Mouse (Mus musculus): ENCODE measurements at regions not wholly inside any gene's neighbourhood (a gene's known extent, or its start where the extent isn't known, plus 50 kb on each side); places are given as distances from the start of the nearest gene placed in this dataset.

GRCm38 (mm10) chr10:126764740-126765139 lies 136.4 kb downstream of the Atp23 start:
- Histone ChIP-seq H3K36me3 (replicated peaks; ENCODE audit: control insufficient read depth, insufficient read depth, low read length) (no peaks in the 10 kb centered on the region), H3K27ac (ENCODE audit: low read depth) (no peak overlapping the region), H3K4me1 (ENCODE audit: control insufficient read depth, insufficient read depth) (no peaks in the 10 kb centered on the region), H3K4me2 (ENCODE audit: low read depth, low read length) (no peak overlapping the region), H3K4me3 (ENCODE audit: low read depth, low read length) (no peak overlapping the region), H3K9ac (replicated peaks; ENCODE audit: low read depth, low read length) (no peak overlapping the region), H3K27me3 (ENCODE audit: control insufficient read depth, insufficient read depth, low read length) (no peaks in the 10 kb centered on the region), H3K9me3 (replicated peaks; ENCODE audit: control insufficient read depth, low read length) (no peaks in the 10 kb centered on the region)
- DNase-seq (ENCODE audit: low spot score) (no peak), ATAC-seq (ENCODE audit: insufficient read depth, low read depth) (no peak)
- WGBS = 66% methylated on average over 8 of the region's 8 CpGs
- TF ChIP-seq CTCF (IDR thresholded peaks at IDR 0.05; ENCODE audit: low read depth) (no peak), EP300 (IDR thresholded peaks at IDR 0.05; ENCODE audit: low read depth) (no peak)

DNA sequence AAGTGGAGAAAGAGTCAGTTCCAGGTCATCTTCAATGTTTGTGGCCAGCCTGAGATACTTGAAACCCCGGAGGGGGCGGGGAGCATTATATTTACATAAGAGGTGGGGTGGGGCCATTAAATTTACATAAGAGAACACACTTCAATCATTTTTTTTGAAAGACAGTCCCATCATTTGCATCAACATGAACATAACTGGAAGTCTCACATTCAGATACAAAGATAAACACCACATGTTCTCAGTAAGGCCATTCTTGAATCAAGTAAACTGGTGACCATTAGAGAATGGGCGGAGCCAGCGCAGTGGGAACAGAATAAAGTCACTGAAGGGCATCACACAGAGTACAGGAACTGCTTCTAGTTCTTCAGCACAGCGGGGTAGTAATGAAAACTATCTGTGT lies 137.2 kb downstream of the Atp23 start:
- Histone ChIP-seq H3K9ac (replicated peaks; ENCODE audit: low read depth, low read length) (no peak overlapping the region), H3K4me1 (ENCODE audit: control insufficient read depth, insufficient read depth) (no peaks in the 10 kb centered on the region), H3K27ac (ENCODE audit: low read depth) (no peak overlapping the region), H3K9me3 (replicated peaks; ENCODE audit: control insufficient read depth, low read length) (no peaks in the 10 kb centered on the region), H3K4me3 (ENCODE audit: low read depth, low read length) (no peak overlapping the region), H3K36me3 (replicated peaks; ENCODE audit: control insufficient read depth, insufficient read depth, low read length) (no peaks in the 10 kb centered on the region), H3K4me2 (ENCODE audit: low read depth, low read length) (no peak overlapping the region), H3K27me3 (ENCODE audit: control insufficient read depth, insufficient read depth, low read length) (no peaks in the 10 kb centered on the region)
- 56% methylated on average over 5 of the region's 5 CpGs for WGBS
- no peak for TF ChIP-seq EP300 (IDR thresholded peaks at IDR 0.05; ENCODE audit: low read depth)
- TF ChIP-seq CTCF (IDR thresholded peaks at IDR 0.05; ENCODE audit: low read depth) = no peak
- DNase-seq (ENCODE audit: low spot score) (no peak), ATAC-seq (ENCODE audit: insufficient read depth, low read depth) (no peak)

DNA sequence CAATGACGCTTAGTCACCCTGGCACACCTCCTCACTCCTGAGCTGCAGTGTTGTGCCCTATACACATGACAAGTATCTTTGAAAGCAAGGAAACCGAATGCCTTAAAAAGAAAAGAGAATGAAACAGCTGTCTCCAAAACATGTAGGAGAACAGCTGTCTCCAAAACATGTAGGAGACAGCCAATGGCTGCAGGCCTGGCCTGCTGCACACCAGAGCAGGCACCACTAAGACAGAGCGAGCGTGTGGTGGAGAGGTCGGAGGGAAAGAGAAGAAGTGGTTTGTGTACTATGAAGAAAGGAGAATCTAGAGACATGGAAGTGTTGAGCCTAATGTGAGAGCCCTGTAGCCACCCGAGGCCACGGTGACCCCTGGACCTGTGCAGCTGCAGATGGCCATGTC lies 142.5 kb downstream of the Atp23 start:
- Histone ChIP-seq H3K9ac (replicated peaks; ENCODE audit: low read depth, low read length) (no peak overlapping the region), H3K4me1 (ENCODE audit: control insufficient read depth, insufficient read depth) (no peaks in the 10 kb centered on the region), H3K27ac (ENCODE audit: low read depth) (no peak overlapping the region), H3K4me2 (ENCODE audit: low read depth, low read length) (no peak overlapping the region), H3K27me3 (ENCODE audit: control insufficient read depth, insufficient read depth, low read length) (no peaks in the 10 kb centered on the region), H3K9me3 (replicated peaks; ENCODE audit: control insufficient read depth, low read length) (no peaks in the 10 kb centered on the region), H3K4me3 (ENCODE audit: low read depth, low read length) (no peak overlapping the region), H3K36me3 (replicated peaks; ENCODE audit: control insufficient read depth, insufficient read depth, low read length) (no peaks in the 10 kb centered on the region)
- 77% methylated on average over 7 of the region's 7 CpGs for WGBS
- DNase-seq (ENCODE audit: low spot score) = no peak
- TF ChIP-seq CTCF (IDR thresholded peaks at IDR 0.05; ENCODE audit: low read depth) (no peak), EP300 (IDR thresholded peaks at IDR 0.05; ENCODE audit: low read depth) (no peak)
- no peak for ATAC-seq (ENCODE audit: insufficient read depth, low read depth)

DNA sequence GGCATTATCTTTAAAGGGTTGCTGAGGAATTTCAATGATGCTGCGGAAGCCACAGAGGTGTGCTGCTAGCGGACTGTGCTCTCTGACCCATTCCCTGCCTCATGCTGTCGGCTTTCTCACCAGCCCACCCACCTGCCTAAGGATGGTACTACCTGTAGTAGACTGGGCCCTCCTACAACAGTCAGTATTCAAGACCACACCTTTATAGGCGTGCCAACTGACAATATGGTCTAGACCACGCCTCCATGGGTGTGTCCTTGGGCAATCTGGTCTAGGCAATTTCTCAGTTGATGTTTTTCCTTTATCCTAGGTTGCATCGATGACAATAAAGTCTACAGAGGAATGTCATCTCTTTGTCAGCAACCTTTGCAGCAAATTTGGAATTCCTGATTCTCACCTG lies 148.0 kb downstream of the Atp23 start:
- H3K27ac ChIP-seq (ENCODE audit: low read depth) = no peak overlapping the region

DNA sequence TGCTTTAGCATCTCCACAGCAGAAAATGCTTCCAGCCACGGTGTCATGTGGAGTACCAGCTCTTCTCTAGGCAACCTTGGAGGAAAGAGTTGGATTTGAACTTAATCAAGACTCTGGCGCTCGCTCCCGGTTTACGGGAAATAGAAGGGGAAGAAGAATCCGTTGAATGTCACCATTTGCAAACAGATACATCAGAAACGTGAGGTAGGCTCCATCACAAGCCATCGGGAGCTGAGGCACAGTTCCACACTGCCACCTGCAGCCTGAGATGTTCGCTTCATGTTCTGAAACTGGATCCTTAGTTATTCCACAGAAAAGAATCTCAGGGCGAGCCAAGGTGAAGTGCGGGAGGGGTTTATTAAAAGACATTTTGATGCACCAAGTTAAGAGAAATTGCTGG lies 148.5 kb downstream of the Atp23 start:
- H3K36me3 ChIP-seq (replicated peaks; ENCODE audit: control insufficient read depth, insufficient read depth, low read length) = no peaks in the 10 kb centered on the region
- H3K27ac ChIP-seq (ENCODE audit: low read depth) = no peak overlapping the region
- H3K4me2 ChIP-seq (ENCODE audit: low read depth, low read length) = no peak overlapping the region
- H3K4me1 ChIP-seq (ENCODE audit: control insufficient read depth, insufficient read depth) = no peaks in the 10 kb centered on the region
- H3K27me3 ChIP-seq (ENCODE audit: control insufficient read depth, insufficient read depth, low read length) = no peaks in the 10 kb centered on the region
- H3K9me3 ChIP-seq (replicated peaks; ENCODE audit: control insufficient read depth, low read length) = no peaks in the 10 kb centered on the region
- 61% methylated on average over 11 of the region's 11 CpGs for WGBS
- no peak overlapping the region for H3K4me3 ChIP-seq (ENCODE audit: low read depth, low read length)
- H3K9ac ChIP-seq (replicated peaks; ENCODE audit: low read depth, low read length) = no peak overlapping the region
- ATAC-seq (ENCODE audit: insufficient read depth, low read depth) = no peak
- TF ChIP-seq EP300 (IDR thresholded peaks at IDR 0.05; ENCODE audit: low read depth) (no peak), CTCF (IDR thresholded peaks at IDR 0.05; ENCODE audit: low read depth) (no peak)
- no peak for DNase-seq (ENCODE audit: low spot score)

More for the DNA sequence above, 148.0 kb downstream of the Atp23 start:
- WGBS = 65% methylated on average over 6 of the region's 6 CpGs
- Histone ChIP-seq H3K9ac (replicated peaks; ENCODE audit: low read depth, low read length) (no peak overlapping the region), H3K4me2 (ENCODE audit: low read depth, low read length) (no peak overlapping the region), H3K36me3 (replicated peaks; ENCODE audit: control insufficient read depth, insufficient read depth, low read length) (no peaks in the 10 kb centered on the region), H3K4me3 (ENCODE audit: low read depth, low read length) (no peak overlapping the region), H3K4me1 (ENCODE audit: control insufficient read depth, insufficient read depth) (no peaks in the 10 kb centered on the region), H3K9me3 (replicated peaks; ENCODE audit: control insufficient read depth, low read length) (no peaks in the 10 kb centered on the region), H3K27me3 (ENCODE audit: control insufficient read depth, insufficient read depth, low read length) (no peaks in the 10 kb centered on the region)
- TF ChIP-seq CTCF (IDR thresholded peaks at IDR 0.05; ENCODE audit: low read depth) (no peak), EP300 (IDR thresholded peaks at IDR 0.05; ENCODE audit: low read depth) (no peak)
- DNase-seq (ENCODE audit: low spot score) (no peak), ATAC-seq (ENCODE audit: insufficient read depth, low read depth) (no peak)

GRCm38 (mm10) chr10:126748696-126749466 lies 152.3 kb downstream of the Atp23 start:
- Histone ChIP-seq H3K27me3 (ENCODE audit: control insufficient read depth, insufficient read depth, low read length) (no peaks in the 10 kb centered on the region), H3K4me2 (ENCODE audit: low read depth, low read length) (no peak overlapping the region), H3K27ac (ENCODE audit: low read depth) (no peak overlapping the region), H3K9ac (replicated peaks; ENCODE audit: low read depth, low read length) (no peak overlapping the region), H3K9me3 (replicated peaks; ENCODE audit: control insufficient read depth, low read length) (no peaks in the 10 kb centered on the region), H3K4me1 (ENCODE audit: control insufficient read depth, insufficient read depth) (no peaks in the 10 kb centered on the region), H3K36me3 (replicated peaks; ENCODE audit: control insufficient read depth, insufficient read depth, low read length) (no peaks in the 10 kb centered on the region), H3K4me3 (ENCODE audit: low read depth, low read length) (no peak overlapping the region)
- DNase-seq (ENCODE audit: low spot score) (no peak), ATAC-seq (ENCODE audit: insufficient read depth, low read depth) (no peak)
- TF ChIP-seq EP300 (IDR thresholded peaks at IDR 0.05; ENCODE audit: low read depth) (no peak), CTCF (IDR thresholded peaks at IDR 0.05; ENCODE audit: low read depth) (no peak)
- WGBS = 71% methylated on average over 17 of the region's 17 CpGs

All from heart, postnatal 0 days (tissue).